9 mouse cellular contexts compared by ENCODE assay signal in genomic region chr9:102779493-102779892, GRCm38 (mm10). TPM values are rescaled to one million over a fixed set of nuclear protein-coding genes. Genes with fewer than 3 reads are reported as not detected.
DNase-seq lines count a peak whose midpoint lies in the region; ATAC-seq and TF ChIP-seq lines count a peak whose summit lies in the region.
"Had no signal": no experiment of that assay in that cellular context is flagged by ENCODE, and none has a peak within 500 bp of the region (broad histone marks: within the 10 kb centered on the region; RNA-seq: fewer than 3 reads in every experiment).

No protein-coding gene starts in this region.

- H3K27ac ChIP-seq in heart, embryonic 14.5 days (replicated peaks in 1 of 2; ENCODE audit: control insufficient read depth in 1 of 2, insufficient read depth in 1 of 2, low read depth in 2 of 2, low read length in 2 of 2): peak overlapping the region; percentile 55 to 73
- H3K27ac ChIP-seq in kidney, postnatal 0 days: peak overlapping the region; percentile 65
- peak overlapping the region; percentile 7 for H3K27ac ChIP-seq in liver, adult 2 months (replicated peaks; ENCODE audit: insufficient read depth, low read depth, low read length)
- peak overlapping the region; percentile 79 for H3K27ac ChIP-seq in stomach, embryonic 16.5 days (ENCODE audit: low read length)
- H3K27ac ChIP-seq: embryonic facial prominence, embryonic 13.5 days had no signal

- peak; percentile 87 to 88 for DNase-seq in adrenal gland, postnatal 4 days (ENCODE audit: low spot score in 2 of 2)
- peak; percentile 97 for DNase-seq in kidney, postnatal 0 days (ENCODE audit: low spot score)
- DNase-seq in liver, adult 2 months (ENCODE audit: extremely low read depth, low read depth, low spot score): peak; percentile 89
- peak; percentile 83 for DNase-seq in neural tube, embryonic 10.5 days (ENCODE audit: extremely low spot score, low spot score)

- H3K4me2 ChIP-seq in heart, embryonic 14.5 days (ENCODE audit: low read length): peak overlapping the region; percentile 9
- no peak overlapping the region for H3K4me2 ChIP-seq in kidney, postnatal 0 days (ENCODE audit: low read length)
- H3K4me2 ChIP-seq in stomach, embryonic 16.5 days (ENCODE audit: low read depth, low read length): peak overlapping the region; percentile 19; the same call in 1 of the 2 replicates
- H3K4me2 ChIP-seq: embryonic facial prominence, embryonic 13.5 days had no signal

- H3K27me3 ChIP-seq in C2C12 (ENCODE audit: control insufficient read depth, insufficient read depth, insufficient read length): no peaks in the 10 kb centered on the region
- H3K27me3 ChIP-seq in heart, embryonic 14.5 days (ENCODE audit: control insufficient read depth, insufficient read depth, low read length): no peaks in the 10 kb centered on the region
- H3K27me3 ChIP-seq in kidney, postnatal 0 days (ENCODE audit: insufficient read depth, low read length): no peaks in the 10 kb centered on the region
- H3K27me3 ChIP-seq in liver, adult 2 months (ENCODE audit: control insufficient read depth, insufficient read depth, low read length): no peaks in the 10 kb centered on the region
- H3K27me3 ChIP-seq in stomach, embryonic 16.5 days (ENCODE audit: control insufficient read depth, insufficient read depth, low read length): no peaks in the 10 kb centered on the region
- H3K27me3 ChIP-seq: embryonic facial prominence, embryonic 13.5 days had no signal

- TF ChIP-seq POLR2A in liver, adult 2 months (IDR thresholded peaks at IDR 0.05; ENCODE audit: extremely low read depth, insufficient read depth, low read length): no peak

- H3K9ac ChIP-seq in heart, embryonic 14.5 days (ENCODE audit: low read length): no peak overlapping the region
- H3K9ac ChIP-seq in kidney, postnatal 0 days (ENCODE audit: low read depth, low read length): no peak overlapping the region
- H3K9ac ChIP-seq in liver, adult 2 months (ENCODE audit: low read depth, low read length): no peak overlapping the region
- peak overlapping the region; percentile 19; the same call in 1 of the 2 replicates for H3K9ac ChIP-seq in stomach, embryonic 16.5 days (ENCODE audit: low read length)
- H3K9ac ChIP-seq: embryonic facial prominence, embryonic 13.5 days had no signal

- no peaks in the 10 kb centered on the region for H3K79me2 ChIP-seq in C2C12 (ENCODE audit: control insufficient read depth, insufficient read depth)
- no peaks in the 10 kb centered on the region for H3K79me2 ChIP-seq in liver, adult 2 months (ENCODE audit: control insufficient read depth, insufficient read depth, low read length)

- no peak overlapping the region for H3K4me3 ChIP-seq in C2C12 (ENCODE audit: insufficient read depth, poor library complexity, severe bottlenecking)
- no peak overlapping the region for H3K4me3 ChIP-seq in heart, embryonic 14.5 days (ENCODE audit: control insufficient read depth in 1 of 2, insufficient read depth in 1 of 2, low read depth in 1 of 2, low read length in 2 of 2)
- H3K4me3 ChIP-seq in kidney, postnatal 0 days (replicated peaks; ENCODE audit: low read depth, low read length): no peak overlapping the region
- H3K4me3 ChIP-seq in liver, adult 2 months (ENCODE audit: insufficient read depth, low read depth, low read length): no peak overlapping the region
- no peak overlapping the region for H3K4me3 ChIP-seq in stomach, embryonic 16.5 days (replicated peaks; ENCODE audit: low read length)
- H3K4me3 ChIP-seq: embryonic facial prominence, embryonic 13.5 days had no signal

- H3K79me3 ChIP-seq in C2C12 (ENCODE audit: low read depth): no peaks in the 10 kb centered on the region

- no peaks in the 10 kb centered on the region for H3K9me3 ChIP-seq in heart, embryonic 14.5 days (ENCODE audit: control insufficient read depth, low read length)
- no peaks in the 10 kb centered on the region for H3K9me3 ChIP-seq in kidney, postnatal 0 days (replicated peaks; ENCODE audit: low read length)
- H3K9me3 ChIP-seq in stomach, embryonic 16.5 days (replicated peaks; ENCODE audit: control insufficient read depth, low read length): no peaks in the 10 kb centered on the region
- H3K9me3 ChIP-seq: embryonic facial prominence, embryonic 13.5 days had no signal

- 0 out of 2 replicates have a peak, but pooled peaks have one; percentile 63 for ATAC-seq in erythroblast, adult 5-6 weeks (replicated peaks; ENCODE audit: low FRiP score, poor library complexity, severe bottlenecking)
- peak; percentile 82 for ATAC-seq in heart, embryonic 14.5 days (ENCODE audit: insufficient number of reproducible peaks, insufficient read depth, low FRiP score, low read depth)
- ATAC-seq in kidney, postnatal 0 days (replicated peaks; ENCODE audit: low FRiP score, low read depth): peak; percentile 94
- peak; percentile 84 for ATAC-seq in stomach, embryonic 16.5 days (ENCODE audit: insufficient read depth, low FRiP score)

- H3ac ChIP-seq in C2C12 (ENCODE audit: control insufficient read depth, insufficient read length, low read depth): no peak overlapping the region

- WGBS in heart, embryonic 14.5 days: 5% methylated on average over 15 of the region's 15 CpGs
- WGBS in kidney, postnatal 0 days: 4% methylated on average over 15 of the region's 15 CpGs
- WGBS in liver, adult 2 months: 1% methylated on average over 15 of the region's 15 CpGs
- WGBS in stomach, embryonic 16.5 days: 10% methylated on average over 15 of the region's 15 CpGs

- TF ChIP-seq CTCF in C2C12 (IDR thresholded peaks at IDR 0.05; ENCODE audit: control insufficient read depth, insufficient read depth, insufficient read length): peak; percentile 85
- TF ChIP-seq CTCF in kidney, postnatal 0 days (IDR thresholded peaks at IDR 0.05; ENCODE audit: low read depth): peak; percentile 98
- TF ChIP-seq CTCF in liver, adult 2 months (IDR thresholded peaks at IDR 0.05; ENCODE audit: low read depth, low read length): peak; percentile 93

- H3K36me3 ChIP-seq in C2C12 (ENCODE audit: control insufficient read depth, insufficient read depth): no peaks in the 10 kb centered on the region
- H3K36me3 ChIP-seq in heart, embryonic 14.5 days (ENCODE audit: control insufficient read depth, insufficient read depth, low read length): no peaks in the 10 kb centered on the region
- no peaks in the 10 kb centered on the region for H3K36me3 ChIP-seq in kidney, postnatal 0 days (ENCODE audit: insufficient read depth, low read length)
- H3K36me3 ChIP-seq in liver, adult 2 months (ENCODE audit: control insufficient read depth, insufficient read depth, low read length): no peaks in the 10 kb centered on the region
- no peaks in the 10 kb centered on the region for H3K36me3 ChIP-seq in stomach, embryonic 16.5 days (ENCODE audit: control insufficient read depth, insufficient read depth, low read length)
- H3K36me3 ChIP-seq: embryonic facial prominence, embryonic 13.5 days had no signal

- peaks cover 43 to 51% of the 10 kb centered on the region in 2 experiments for H3K4me1 ChIP-seq in heart, embryonic 14.5 days (ENCODE audit: control insufficient read depth in 2 of 2, insufficient read depth in 2 of 2, low read length in 2 of 2)
- H3K4me1 ChIP-seq in kidney, postnatal 0 days (replicated peaks; ENCODE audit: insufficient read depth, low read length): peaks cover 25% of the 10 kb centered on the region
- H3K4me1 ChIP-seq in liver, adult 2 months (ENCODE audit: control insufficient read depth, insufficient read depth, low read length): peaks cover 9% of the 10 kb centered on the region
- peaks cover 54% of the 10 kb centered on the region for H3K4me1 ChIP-seq in stomach, embryonic 16.5 days (ENCODE audit: control insufficient read depth, insufficient read depth, low read length)

TF ChIP-seq in C2C12, 6 proteins besides CTCF, POLR2A, EP300 and RAD21:
- TF ChIP-seq FOSL1 (IDR thresholded peaks at IDR 0.05; ENCODE audit: insufficient read depth, low read length, poor library complexity, severe bottlenecking) (no peak), MYOG (IDR thresholded peaks at IDR 0.05; ENCODE audit: control insufficient read depth, extremely low read depth, insufficient read length) (no peak), CEBPB (IDR thresholded peaks at IDR 0.05; ENCODE audit: low read depth) (no peak), MAX (IDR thresholded peaks at IDR 0.05) (no peak), USF1 (IDR thresholded peaks at IDR 0.05; ENCODE audit: low read depth) (no peak), MYOD1 (IDR thresholded peaks at IDR 0.05; ENCODE audit: control insufficient read depth, insufficient read length, low read depth) (no peak)

RNA-seq across cellular contexts. Expression of gene Ryk, which starts 55.2 kb away (rescaled TPM):
- polyA plus RNA-seq in C2C12 (2012; fragmentation: generic; extraction: Trizol): 68.4 TPM
- total RNA-seq in adrenal gland, postnatal 4 days (2021): 10 to 100 TPM; 63.2 to 64.9 TPM
- total RNA-seq in erythroblast, adult 5-6 weeks (2015; ENCODE audit: low replicate concordance): 0.42 and 1.3 TPM in 2 replicates
- 0.68 and 2.1 TPM in 2 replicates for total RNA-seq in erythroblast, adult 5-6 weeks (2017; ENCODE audit: low replicate concordance)
- polyA plus RNA-seq in heart, embryonic 14.5 days (2014; fragmentation: Nextera tagmentation; extraction: Ambion mirVana): 28.3 and 43.0 TPM in 2 replicates
- 18.2 and 24.1 TPM in 2 replicates for polyA plus RNA-seq in kidney, postnatal 0 days (2015; fragmentation: Nextera tagmentation; extraction: Ambion mirVana)
- total RNA-seq in liver, adult 2 months (2014; rRNA removed): 26.6 and 27.9 TPM in 2 replicates
- 16.6 and 17.2 TPM in 2 replicates for polyA plus RNA-seq in liver, adult 2 months (2012; rRNA removed)
- polyA plus RNA-seq in stomach, embryonic 16.5 days (2015; fragmentation: Nextera tagmentation; extraction: Ambion mirVana): 14.2 and 17.7 TPM in 2 replicates

Comparison
In these comparisons a context has a peak if more than half of its experiments do, and no peak if none do; other contexts are left out.
1. H3K27ac ChIP-seq: peak in every context shown above with its lines; median percentile 79 in stomach, embryonic 16.5 days; 65 in kidney, postnatal 0 days; 64 in heart, embryonic 14.5 days; 7 in liver, adult 2 months.